Mouse (Mus musculus): ENCODE data around the gene Pi4k2a. TPM values are rescaled to one million over a fixed set of nuclear protein-coding genes. Genes with fewer than 3 reads are reported as not detected.

Pi4k2a gene
- total RNA-seq, 1 experiment, result 23.2 TPM

DNA sequence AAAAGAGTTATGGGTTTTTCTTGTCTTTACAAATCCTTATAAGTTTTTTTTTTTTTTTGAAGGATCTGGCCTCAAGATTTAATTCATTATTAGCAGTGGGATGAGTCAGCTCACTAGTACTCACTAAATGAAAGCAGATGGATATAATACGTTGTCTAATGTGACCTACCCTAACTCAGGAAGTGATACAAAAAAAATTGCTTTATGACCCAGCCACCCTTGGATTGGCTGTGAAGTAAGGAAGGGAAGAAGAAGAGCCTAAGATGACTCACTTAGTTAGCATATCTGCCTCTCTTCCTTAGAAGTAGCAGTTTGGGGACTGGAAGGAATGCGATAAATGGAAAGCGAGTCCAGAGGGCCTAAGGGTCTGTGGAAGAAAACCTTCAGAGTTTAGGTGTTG, 9.1 kb downstream of the Pi4k2a start:
- Histone ChIP-seq H3K36me3 (ENCODE audit: control insufficient read depth, insufficient read depth, low read length, poor library complexity, severe bottlenecking) (peaks cover 2% of the 10 kb centered on the region; the same call in 1 of the 2 replicates), H3K4me3 (ENCODE audit: insufficient read depth in 1 of 2, low read depth in 1 of 2, low read length in 2 of 2, poor library complexity in 1 of 2, severe bottlenecking in 1 of 2) (no peak overlapping the region), H3K9me3 (ENCODE audit: control insufficient read depth, insufficient read depth, low read depth, low read length) (no peaks in the 10 kb centered on the region), H3K4me1 (ENCODE audit: control insufficient read depth in 2 of 2, insufficient read depth in 2 of 2, low read length in 2 of 2, poor library complexity in 1 of 2) (no peaks in the 10 kb centered on the region), H3K27ac (ENCODE audit: insufficient read depth, low read depth, low read length, poor library complexity, severe bottlenecking) (no peak overlapping the region), H3K9ac (ENCODE audit: insufficient read depth, low read depth, low read length, poor library complexity, severe bottlenecking) (no peak overlapping the region)
- TF ChIP-seq ZNF384 (IDR thresholded peaks at IDR 0.05; ENCODE audit: low read depth, low read length) (no peak), MAFK (IDR thresholded peaks at IDR 0.05; ENCODE audit: insufficient read depth, low read depth, low read length) (no peak), HCFC1 (IDR thresholded peaks at IDR 0.05; ENCODE audit: borderline replicate concordance, insufficient read depth, low read length) (no peak), CHD2 (IDR thresholded peaks at IDR 0.05; ENCODE audit: low read depth, low read length) (no peak), ZC3H11A (IDR thresholded peaks at IDR 0.05; ENCODE audit: borderline replicate concordance, low read depth, low read length) (no peak)
- in situ Hi-C loops (cut with MboI; ENCODE audit: low sequenced_read_pairs in 2 of 2, unreplicated experiment in 2 of 2), result no loop called here
- no peak for DNase-seq (ENCODE audit: low read depth, low spot score)

DNA sequence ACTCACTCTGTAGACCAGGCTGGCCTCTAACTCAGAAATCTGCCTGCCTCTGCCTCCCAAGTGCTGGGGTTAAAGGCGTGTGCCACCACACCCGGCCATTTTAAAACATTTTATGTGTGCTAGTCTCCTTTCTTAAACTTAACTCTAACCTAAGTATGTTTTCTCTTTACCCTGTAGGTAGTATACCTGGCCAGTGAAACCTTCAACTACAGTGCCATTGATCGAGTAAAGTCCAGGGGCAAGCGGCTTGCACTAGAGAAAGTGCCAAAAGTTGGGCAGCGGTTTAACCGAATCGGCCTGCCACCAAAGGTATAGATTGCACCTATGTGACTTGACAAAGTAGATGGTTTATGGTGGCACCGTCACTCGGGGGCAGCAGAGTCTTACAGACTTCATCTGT, 14.4 kb downstream of the Pi4k2a start:
- in situ Hi-C loops (cut with MboI; ENCODE audit: low sequenced_read_pairs in 2 of 2, unreplicated experiment in 2 of 2), result no loop called here
- H3K4me1 ChIP-seq (ENCODE audit: control insufficient read depth in 2 of 2, insufficient read depth in 2 of 2, low read length in 2 of 2, poor library complexity in 1 of 2), result no peaks in the 10 kb centered on the region
- TF ChIP-seq MAFK (IDR thresholded peaks at IDR 0.05; ENCODE audit: insufficient read depth, low read depth, low read length), result no peak
- no peak for TF ChIP-seq CHD2 (IDR thresholded peaks at IDR 0.05; ENCODE audit: low read depth, low read length)
- TF ChIP-seq HCFC1 (IDR thresholded peaks at IDR 0.05; ENCODE audit: borderline replicate concordance, insufficient read depth, low read length), result no peak
- TF ChIP-seq ZC3H11A (IDR thresholded peaks at IDR 0.05; ENCODE audit: borderline replicate concordance, low read depth, low read length), result no peak
- TF ChIP-seq ZNF384 (IDR thresholded peaks at IDR 0.05; ENCODE audit: low read depth, low read length), result no peak
- no peak overlapping the region for H3K9ac ChIP-seq (ENCODE audit: insufficient read depth, low read depth, low read length, poor library complexity, severe bottlenecking)
- H3K4me3 ChIP-seq (ENCODE audit: insufficient read depth in 1 of 2, low read depth in 1 of 2, low read length in 2 of 2, poor library complexity in 1 of 2, severe bottlenecking in 1 of 2), result no peak overlapping the region
- H3K27ac ChIP-seq (ENCODE audit: insufficient read depth, low read depth, low read length, poor library complexity, severe bottlenecking), result no peak overlapping the region
- peaks cover 8% of the 10 kb centered on the region for H3K36me3 ChIP-seq (ENCODE audit: control insufficient read depth, insufficient read depth, low read length, poor library complexity, severe bottlenecking)
- no peak for DNase-seq (ENCODE audit: low read depth, low spot score)
- H3K9me3 ChIP-seq (ENCODE audit: control insufficient read depth, insufficient read depth, low read depth, low read length), result no peaks in the 10 kb centered on the region

DNA sequence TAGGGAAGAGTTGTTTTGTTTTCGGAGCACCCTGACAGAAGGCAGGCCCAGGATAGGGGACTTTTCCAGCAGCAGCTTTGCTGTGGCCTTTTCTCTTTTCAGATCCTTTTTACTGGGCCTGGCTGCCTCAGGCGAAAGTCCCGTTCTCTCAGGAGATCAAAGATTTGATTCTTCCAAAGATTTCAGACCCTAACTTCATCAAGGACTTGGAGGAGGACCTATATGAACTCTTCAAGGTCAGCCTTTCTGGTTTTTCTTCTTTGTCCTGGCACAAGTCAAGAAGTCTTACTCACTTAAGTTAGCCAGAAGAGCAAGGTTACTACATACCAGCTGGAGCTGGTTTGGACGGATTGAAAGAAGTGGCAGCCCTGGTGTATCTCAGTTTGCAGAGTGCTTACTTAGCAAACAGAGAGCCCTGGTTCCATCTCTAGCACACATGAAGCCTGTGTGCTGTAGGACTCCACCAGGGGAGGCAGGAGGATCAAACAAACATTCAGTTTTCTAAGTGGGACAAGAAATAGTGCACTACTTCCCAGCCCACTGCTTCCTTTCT, 25.6 kb downstream of the Pi4k2a start:
- Histone ChIP-seq H3K27ac (ENCODE audit: insufficient read depth, low read depth, low read length, poor library complexity, severe bottlenecking) (no peak overlapping the region), H3K9me3 (ENCODE audit: control insufficient read depth, insufficient read depth, low read depth, low read length) (no peaks in the 10 kb centered on the region), H3K4me3 (ENCODE audit: insufficient read depth in 1 of 2, low read depth in 1 of 2, low read length in 2 of 2, poor library complexity in 1 of 2, severe bottlenecking in 1 of 2) (no peak overlapping the region), H3K9ac (ENCODE audit: insufficient read depth, low read depth, low read length, poor library complexity, severe bottlenecking) (no peak overlapping the region), H3K4me1 (ENCODE audit: control insufficient read depth in 2 of 2, insufficient read depth in 2 of 2, low read length in 2 of 2, poor library complexity in 1 of 2) (no peaks in the 10 kb centered on the region), H3K36me3 (ENCODE audit: control insufficient read depth, insufficient read depth, low read length, poor library complexity, severe bottlenecking) (peaks cover 18% of the 10 kb centered on the region)
- TF ChIP-seq MAFK (IDR thresholded peaks at IDR 0.05; ENCODE audit: insufficient read depth, low read depth, low read length), result no peak
- no peak for TF ChIP-seq HCFC1 (IDR thresholded peaks at IDR 0.05; ENCODE audit: borderline replicate concordance, insufficient read depth, low read length)
- no peak for TF ChIP-seq ZC3H11A (IDR thresholded peaks at IDR 0.05; ENCODE audit: borderline replicate concordance, low read depth, low read length)
- TF ChIP-seq CHD2 (IDR thresholded peaks at IDR 0.05; ENCODE audit: low read depth, low read length), result no peak
- no peak for TF ChIP-seq ZNF384 (IDR thresholded peaks at IDR 0.05; ENCODE audit: low read depth, low read length)
- DNase-seq (ENCODE audit: low read depth, low spot score), result no peak
- in situ Hi-C loops (cut with MboI; ENCODE audit: low sequenced_read_pairs in 2 of 2, unreplicated experiment in 2 of 2), result no loop called here

DNA sequence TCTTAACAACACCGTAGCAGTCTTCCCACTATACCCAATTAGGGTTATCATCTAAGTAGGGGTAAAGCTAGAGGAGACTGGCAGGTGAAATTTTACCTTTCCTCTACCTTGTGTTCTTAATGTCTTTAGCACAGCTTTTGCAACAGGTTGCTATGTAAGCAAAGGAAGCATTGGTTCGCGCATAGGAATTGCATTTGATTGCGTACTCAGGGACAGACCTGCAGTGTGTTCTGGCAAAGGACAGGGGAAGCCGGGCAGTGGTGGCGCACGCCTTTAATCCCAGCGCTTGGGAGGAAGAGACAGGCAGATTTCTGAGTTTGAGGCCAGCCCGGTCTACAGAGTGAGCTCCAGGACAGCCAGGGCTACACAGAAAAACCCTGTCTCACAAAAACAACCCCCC, 27.9 kb downstream of the Pi4k2a start:
- no peak for DNase-seq (ENCODE audit: low read depth, low spot score)
- TF ChIP-seq ZNF384 (IDR thresholded peaks at IDR 0.05; ENCODE audit: low read depth, low read length) (no peak), HCFC1 (IDR thresholded peaks at IDR 0.05; ENCODE audit: borderline replicate concordance, insufficient read depth, low read length) (no peak), ZC3H11A (IDR thresholded peaks at IDR 0.05; ENCODE audit: borderline replicate concordance, low read depth, low read length) (no peak), CHD2 (IDR thresholded peaks at IDR 0.05; ENCODE audit: low read depth, low read length) (no peak), MAFK (IDR thresholded peaks at IDR 0.05; ENCODE audit: insufficient read depth, low read depth, low read length) (no peak)
- Histone ChIP-seq H3K4me3 (ENCODE audit: insufficient read depth in 1 of 2, low read depth in 1 of 2, low read length in 2 of 2, poor library complexity in 1 of 2, severe bottlenecking in 1 of 2) (no peak overlapping the region), H3K4me1 (ENCODE audit: control insufficient read depth in 2 of 2, insufficient read depth in 2 of 2, low read length in 2 of 2, poor library complexity in 1 of 2) (no peaks in the 10 kb centered on the region), H3K27ac (ENCODE audit: insufficient read depth, low read depth, low read length, poor library complexity, severe bottlenecking) (no peak overlapping the region), H3K36me3 (ENCODE audit: control insufficient read depth, insufficient read depth, low read length, poor library complexity, severe bottlenecking) (peaks cover 33% of the 10 kb centered on the region), H3K9ac (ENCODE audit: insufficient read depth, low read depth, low read length, poor library complexity, severe bottlenecking) (no peak overlapping the region), H3K9me3 (ENCODE audit: control insufficient read depth, insufficient read depth, low read depth, low read length) (no peaks in the 10 kb centered on the region)
- in situ Hi-C loops (cut with MboI; ENCODE audit: low sequenced_read_pairs in 2 of 2, unreplicated experiment in 2 of 2), result no loop called here

DNA sequence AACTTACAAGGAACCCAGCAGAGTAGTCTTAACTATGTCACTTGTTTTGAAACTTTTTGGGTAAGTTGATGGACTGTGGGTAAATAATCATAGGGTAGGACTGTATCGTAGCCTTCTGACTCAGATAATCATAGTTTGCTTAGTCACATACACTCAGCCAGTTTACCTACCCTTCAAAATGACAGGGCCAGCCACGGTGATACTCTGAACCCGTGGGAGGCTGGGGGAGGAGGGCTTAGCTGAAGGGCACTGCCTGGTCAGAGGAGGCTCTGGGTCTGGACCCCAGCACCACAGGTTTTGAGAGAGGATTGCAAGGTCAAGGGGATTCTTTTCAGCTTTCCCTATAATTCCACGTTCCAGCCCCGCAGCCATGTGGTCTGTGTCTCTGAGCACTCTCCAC, 28.3 kb downstream of the Pi4k2a start:
- DNase-seq (ENCODE audit: low read depth, low spot score), result no peak
- in situ Hi-C loops (cut with MboI; ENCODE audit: low sequenced_read_pairs in 2 of 2, unreplicated experiment in 2 of 2), result no loop called here
- Histone ChIP-seq H3K27ac (ENCODE audit: insufficient read depth, low read depth, low read length, poor library complexity, severe bottlenecking) (no peak overlapping the region), H3K9ac (ENCODE audit: insufficient read depth, low read depth, low read length, poor library complexity, severe bottlenecking) (no peak overlapping the region), H3K4me1 (ENCODE audit: control insufficient read depth in 2 of 2, insufficient read depth in 2 of 2, low read length in 2 of 2, poor library complexity in 1 of 2) (no peaks in the 10 kb centered on the region), H3K9me3 (ENCODE audit: control insufficient read depth, insufficient read depth, low read depth, low read length) (no peaks in the 10 kb centered on the region), H3K4me3 (ENCODE audit: insufficient read depth in 1 of 2, low read depth in 1 of 2, low read length in 2 of 2, poor library complexity in 1 of 2, severe bottlenecking in 1 of 2) (no peak overlapping the region), H3K36me3 (ENCODE audit: control insufficient read depth, insufficient read depth, low read length, poor library complexity, severe bottlenecking) (peaks cover 38% of the 10 kb centered on the region)
- no peak for TF ChIP-seq ZC3H11A (IDR thresholded peaks at IDR 0.05; ENCODE audit: borderline replicate concordance, low read depth, low read length)
- TF ChIP-seq MAFK (IDR thresholded peaks at IDR 0.05; ENCODE audit: insufficient read depth, low read depth, low read length), result no peak
- no peak for TF ChIP-seq HCFC1 (IDR thresholded peaks at IDR 0.05; ENCODE audit: borderline replicate concordance, insufficient read depth, low read length)
- no peak for TF ChIP-seq ZNF384 (IDR thresholded peaks at IDR 0.05; ENCODE audit: low read depth, low read length)
- TF ChIP-seq CHD2 (IDR thresholded peaks at IDR 0.05; ENCODE audit: low read depth, low read length), result no peak

Measured in ES-E14 (cell line).